Mouse (Mus musculus) macrophage (primary cell): Measurements from ENCODE around the gene Suclg2. TPM values are rescaled to one million over a fixed set of nuclear protein-coding genes. Genes with fewer than 3 reads are reported as not detected.

Experiments
- H3K27ac ChIP-seq: fragments of 350-480 bp; formaldehyde crosslinking; 2 replicates; pipeline ENCODE4 v1.9.0; 2021
- H3K36me3 ChIP-seq: fragments of 350-480 bp; formaldehyde crosslinking; 2 replicates; pipeline ENCODE4 v1.9.0; 2021; ENCODE audit errors: inconsistent target
- H3K4me3 ChIP-seq: fragments of 350-480 bp; formaldehyde crosslinking; 2 replicates; pipeline ENCODE4 v1.9.0; 2021; ENCODE audit errors: inconsistent target
- H3K79me2 ChIP-seq: fragments of 350-480 bp; formaldehyde crosslinking; 2 replicates; pipeline ENCODE4 v1.9.0; 2021; ENCODE audit errors: inconsistent target
- WGBS: methylation state at CpG from one replicate; pipeline ENCODE4 v1.1.7; 2026; ENCODE audit warnings: inconsistent platforms; ENCODE audit not compliant: missing documents; 5-methylcytosine and 5-hydroxymethylcytosine counted together
- polyA plus RNA-seq: library from polyadenylated mRNA; stranded (reverse); fragments of 250-400 nt; gene quantifications from 3 replicates; pipeline ENCODE4 v1.2.4, GENCODE M21; 2018; ENCODE audit warnings: inconsistent platforms

Suclg2 gene
- polyA plus RNA-seq, 1 experiment from 2014 or later = 20.0 TPM

GRCm38 (mm10) chr6:95711671-95712070, 6.9 kb downstream of the Suclg2 start:
- H3K36me3 ChIP-seq = no peaks in the 10 kb centered on the region
- 92% methylated on average over 3 of the region's 3 CpGs for WGBS

DNA sequence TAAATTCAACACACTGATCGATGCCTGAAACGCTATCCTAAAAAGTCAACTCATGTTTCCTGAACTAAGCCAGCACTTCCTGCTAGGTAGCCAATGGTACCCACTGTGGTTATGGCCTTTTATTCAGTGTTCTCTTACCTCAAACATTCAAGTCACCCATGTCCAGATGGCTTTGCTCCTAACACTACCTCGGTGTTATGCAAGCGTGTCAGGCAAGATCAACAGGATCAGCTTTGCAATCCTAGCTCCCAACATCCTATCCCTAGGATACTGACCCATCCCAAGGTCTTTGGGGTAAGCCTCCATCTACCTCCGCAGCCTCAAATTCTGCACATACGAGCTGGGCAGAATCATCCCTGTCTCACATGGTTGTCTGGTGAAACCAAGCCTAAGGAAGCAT, 7.7 kb downstream of the Suclg2 start:
- Histone ChIP-seq H3K27ac (no peak overlapping the region), H3K36me3 (no peaks in the 10 kb centered on the region), H3K4me3 (no peak overlapping the region), H3K79me2 (no peaks in the 10 kb centered on the region)
- 79% methylated on average over 6 of the region's 6 CpGs for WGBS

More at GRCm38 (mm10) chr6:95711671-95712070, 6.9 kb downstream of the Suclg2 start:
- H3K79me2 ChIP-seq = no peaks in the 10 kb centered on the region
- no peak overlapping the region for H3K27ac ChIP-seq
- H3K4me3 ChIP-seq = no peak overlapping the region

DNA sequence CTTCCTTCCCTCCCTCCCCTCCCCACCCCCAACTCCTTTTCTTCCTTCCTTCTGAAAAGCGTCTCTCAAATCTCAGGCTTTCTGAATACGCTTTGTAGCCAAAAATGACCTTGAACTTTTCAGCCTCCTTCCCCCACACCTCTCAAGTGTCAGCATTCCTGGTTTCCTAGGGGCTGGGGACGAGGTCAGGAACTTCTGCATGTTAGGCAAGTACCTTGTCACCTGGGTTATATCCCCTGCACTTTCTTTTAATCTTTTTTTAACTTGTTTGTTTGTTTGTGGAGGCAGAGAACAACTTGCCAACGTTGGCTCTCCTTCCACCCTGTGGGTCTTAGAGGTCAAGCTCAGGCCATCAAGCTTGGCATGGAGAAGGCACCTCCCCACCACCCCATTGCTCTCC, 9.1 kb downstream of the Suclg2 start:
- Histone ChIP-seq H3K27ac (no peak overlapping the region), H3K79me2 (no peaks in the 10 kb centered on the region), H3K36me3 (no peaks in the 10 kb centered on the region), H3K4me3 (no peak overlapping the region)
- 93% methylated on average over 4 of the region's 4 CpGs for WGBS

DNA sequence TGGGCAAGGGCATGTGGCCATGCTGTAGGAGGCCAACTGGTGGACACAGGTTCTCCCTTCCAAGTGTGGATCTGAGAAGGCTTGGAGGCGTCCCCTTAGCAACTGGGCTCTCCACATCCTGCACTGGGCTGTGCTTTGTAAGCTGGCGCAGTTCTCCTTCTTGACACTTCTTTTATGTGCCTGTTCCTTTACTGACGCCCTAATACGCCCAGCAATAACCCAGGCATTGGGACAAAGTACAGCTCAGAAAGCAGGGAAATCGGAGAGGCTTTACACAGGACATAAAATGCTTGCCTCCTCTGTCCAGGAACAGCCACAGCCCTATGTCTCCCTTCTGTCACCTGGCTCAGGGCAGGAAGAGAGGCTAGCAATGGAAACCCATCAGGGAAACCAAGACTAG, 9.5 kb downstream of the Suclg2 start:
- no peak overlapping the region for H3K4me3 ChIP-seq
- H3K79me2 ChIP-seq = no peaks in the 10 kb centered on the region
- 94% methylated on average over 5 of the region's 5 CpGs for WGBS
- H3K27ac ChIP-seq = no peak overlapping the region
- H3K36me3 ChIP-seq = no peaks in the 10 kb centered on the region

GRCm38 (mm10) chr6:95704626-95705025, 14.0 kb downstream of the Suclg2 start:
- H3K36me3 ChIP-seq = no peaks in the 10 kb centered on the region
- no peak overlapping the region for H3K4me3 ChIP-seq
- H3K79me2 ChIP-seq = no peaks in the 10 kb centered on the region
- H3K27ac ChIP-seq = no peak overlapping the region
- 72% methylated on average over 4 of the region's 4 CpGs for WGBS

GRCm38 (mm10) chr6:95702200-95702599, 16.4 kb downstream of the Suclg2 start:
- Histone ChIP-seq H3K79me2 (no peaks in the 10 kb centered on the region), H3K27ac (no peak overlapping the region), H3K36me3 (no peaks in the 10 kb centered on the region), H3K4me3 (no peak overlapping the region)
- WGBS = 92% methylated on average over 9 of the region's 9 CpGs

DNA sequence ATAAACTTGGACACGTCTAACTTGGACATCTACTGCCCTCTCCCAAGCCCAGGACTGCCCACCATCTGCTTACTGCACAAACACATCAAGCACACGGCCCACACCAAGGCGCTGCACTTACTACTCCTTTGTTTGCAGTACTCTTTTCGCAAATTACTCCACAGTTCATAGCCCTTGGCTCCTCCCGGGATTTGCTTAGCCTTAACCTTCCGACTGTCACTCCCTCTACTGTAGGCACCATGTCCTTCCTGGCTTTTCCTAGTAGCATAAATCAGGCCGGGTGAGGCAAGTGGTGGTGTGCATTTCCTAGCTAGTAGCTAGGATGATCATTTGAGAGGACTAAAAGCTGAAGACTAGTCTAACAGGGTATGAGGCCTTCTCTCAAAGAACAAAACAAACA, 16.8 kb downstream of the Suclg2 start:
- Histone ChIP-seq H3K79me2 (no peaks in the 10 kb centered on the region), H3K36me3 (no peaks in the 10 kb centered on the region), H3K4me3 (no peak overlapping the region), H3K27ac (no peak overlapping the region)
- WGBS = 89% methylated on average over 7 of the region's 7 CpGs

DNA sequence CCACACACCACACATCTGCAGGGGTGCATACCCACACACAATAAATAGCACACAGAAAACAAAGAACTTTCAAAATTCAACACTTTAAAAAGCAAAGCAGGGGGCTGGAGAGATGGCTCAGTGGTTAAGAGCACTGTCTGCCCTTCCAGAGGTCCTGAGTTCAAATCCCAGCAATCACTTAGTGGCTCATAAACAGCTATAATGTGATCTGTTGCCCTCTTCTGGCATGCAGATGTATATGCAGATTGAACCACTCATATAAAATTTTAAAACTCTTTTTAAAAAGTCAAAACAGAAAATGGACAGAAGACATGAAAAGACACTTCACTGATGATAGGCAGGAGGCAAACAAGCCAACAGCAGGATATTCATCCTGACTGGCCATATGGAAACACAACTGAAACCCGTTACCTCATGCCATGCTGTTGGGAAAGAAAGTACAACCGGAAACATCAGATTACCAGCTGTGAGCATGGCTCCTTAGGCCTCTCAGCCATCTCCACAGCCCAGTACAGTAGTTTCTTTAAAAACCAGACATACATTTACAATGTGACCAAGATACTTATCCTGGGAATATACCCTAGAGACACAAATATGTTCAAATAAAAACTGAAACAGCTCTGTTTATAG, 17.5 kb downstream of the Suclg2 start:
- Histone ChIP-seq H3K27ac (no peak overlapping the region), H3K36me3 (no peaks in the 10 kb centered on the region), H3K79me2 (no peaks in the 10 kb centered on the region), H3K4me3 (no peak overlapping the region)
- WGBS = 96% methylated on average over 2 of the region's 2 CpGs

DNA sequence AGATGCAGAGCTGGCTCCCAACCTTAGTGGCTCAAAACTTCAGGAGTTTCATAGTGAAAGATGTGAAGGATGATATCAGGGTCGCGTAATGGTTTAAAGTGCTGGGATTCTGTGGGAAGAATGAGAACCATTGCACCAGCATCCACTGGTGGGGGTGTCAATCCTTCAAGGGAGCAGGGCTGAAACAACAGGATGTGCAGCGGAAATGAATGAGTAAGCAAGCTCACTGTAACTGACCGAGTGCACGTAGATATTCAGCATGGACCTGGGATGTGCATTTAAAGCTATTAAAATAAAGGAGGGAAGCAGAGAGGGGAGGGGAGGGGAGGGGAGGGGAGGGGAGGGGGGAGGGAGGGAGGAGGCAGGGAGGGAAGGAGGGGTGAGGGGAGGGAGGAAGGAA, 18.4 kb downstream of the Suclg2 start:
- Histone ChIP-seq H3K27ac (no peak overlapping the region), H3K36me3 (no peaks in the 10 kb centered on the region), H3K4me3 (no peak overlapping the region), H3K79me2 (no peaks in the 10 kb centered on the region)
- WGBS = 87% methylated on average over 3 of the region's 5 CpGs

DNA sequence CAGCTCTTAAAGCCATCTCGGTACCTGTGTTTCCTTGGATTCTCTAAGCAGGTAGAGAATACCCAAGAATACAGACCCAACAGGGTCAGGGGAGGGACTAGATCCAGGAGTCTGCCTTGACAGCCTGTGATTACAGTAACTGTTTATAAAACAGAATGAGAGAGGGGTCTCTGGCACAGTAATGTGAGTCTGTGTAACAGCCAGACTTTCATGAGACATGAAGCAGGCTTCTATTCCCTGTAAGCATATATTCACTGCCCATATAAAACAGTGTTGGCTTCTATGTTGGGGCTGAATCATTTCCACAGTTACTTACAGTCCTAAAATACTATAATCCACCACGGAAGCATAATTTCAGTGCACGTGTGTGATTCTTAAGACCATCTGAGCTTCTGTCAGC, 19.3 kb downstream of the Suclg2 start:
- H3K4me3 ChIP-seq = no peak overlapping the region
- H3K79me2 ChIP-seq = no peaks in the 10 kb centered on the region
- H3K27ac ChIP-seq = no peak overlapping the region
- no peaks in the 10 kb centered on the region for H3K36me3 ChIP-seq
- 80% methylated on average over 3 of the region's 3 CpGs for WGBS

DNA sequence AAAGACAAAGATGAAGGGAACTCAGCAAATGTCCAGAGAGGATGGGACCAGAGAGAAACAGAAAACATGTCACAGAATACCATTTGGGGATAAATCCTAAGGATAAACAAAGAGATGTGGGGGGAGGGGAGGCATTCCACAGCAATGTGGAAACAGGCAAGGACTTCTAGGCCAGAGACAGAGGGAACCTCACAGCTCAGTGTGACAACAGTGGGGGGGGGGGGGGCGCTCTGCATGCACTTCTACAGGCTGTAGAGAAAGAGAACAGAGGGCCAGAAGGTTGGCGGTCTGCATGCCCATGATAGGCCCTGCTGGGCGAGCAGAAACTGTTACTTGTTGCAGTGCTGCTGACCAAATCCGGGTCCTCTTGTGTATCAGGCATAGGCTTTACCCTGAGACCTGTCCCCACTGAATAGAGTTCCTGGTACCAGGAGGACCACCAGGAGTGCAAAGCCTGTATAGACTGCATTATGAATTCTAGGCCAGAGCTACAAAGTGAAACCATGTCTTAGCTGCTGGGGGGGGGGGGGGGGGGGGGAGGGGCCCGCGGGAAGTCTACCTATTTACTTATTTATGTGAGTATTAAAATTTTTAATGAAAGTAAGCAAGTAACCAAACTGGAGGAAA, 20.0 kb downstream of the Suclg2 start:
- no peak overlapping the region for H3K27ac ChIP-seq
- WGBS = 97% methylated on average over 4 of the region's 6 CpGs
- no peak overlapping the region for H3K4me3 ChIP-seq
- H3K36me3 ChIP-seq = no peaks in the 10 kb centered on the region
- no peaks in the 10 kb centered on the region for H3K79me2 ChIP-seq

- Histone ChIP-seq H3K27ac (no peak overlapping the region), H3K79me2 (no peaks in the 10 kb centered on the region), H3K4me3 (no peak overlapping the region), H3K36me3 (no peaks in the 10 kb centered on the region)
- 94% methylated on average over 4 of the region's 4 CpGs for WGBS
Measured at GRCm38 (mm10) chr6:95694910-95695309, 23.7 kb downstream of the Suclg2 start.

GRCm38 (mm10) chr6:95685242-95685641, 33.4 kb downstream of the Suclg2 start:
- Histone ChIP-seq H3K79me2 (no peaks in the 10 kb centered on the region), H3K36me3 (no peaks in the 10 kb centered on the region), H3K27ac (no peak overlapping the region), H3K4me3 (no peak overlapping the region)
- WGBS = 95% methylated on average over 4 of the region's 4 CpGs

DNA sequence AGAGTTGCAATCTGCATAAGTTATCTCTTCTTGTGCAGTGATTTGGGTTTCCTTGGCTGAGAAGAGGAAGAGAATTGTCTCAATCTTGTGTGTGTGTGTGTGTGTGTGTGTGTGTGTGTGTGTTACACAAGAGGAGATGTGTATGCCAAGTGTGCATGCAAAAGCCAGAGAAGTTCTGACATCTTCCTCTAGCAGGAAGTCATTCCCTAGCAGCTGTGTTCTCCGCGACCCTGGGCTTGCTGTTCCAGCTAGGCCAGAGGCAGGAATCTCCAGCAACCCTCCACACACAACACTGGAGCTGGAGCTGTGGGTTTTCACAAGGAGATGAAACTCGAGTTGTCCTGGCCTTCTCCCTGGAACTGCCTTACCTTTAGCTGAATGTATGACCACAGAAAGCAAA, 38.9 kb downstream of the Suclg2 start:
- Histone ChIP-seq H3K36me3 (no peaks in the 10 kb centered on the region), H3K4me3 (no peak overlapping the region), H3K27ac (no peak overlapping the region), H3K79me2 (no peaks in the 10 kb centered on the region)
- WGBS = 83% methylated on average over 3 of the region's 3 CpGs

GRCm38 (mm10) chr6:95679261-95679660, 39.3 kb downstream of the Suclg2 start:
- 94% methylated on average over 3 of the region's 3 CpGs for WGBS
- H3K79me2 ChIP-seq = no peaks in the 10 kb centered on the region

GRCm38 (mm10) chr6:95676951-95677350, 41.6 kb downstream of the Suclg2 start:
- 97% methylated on average over 2 of the region's 2 CpGs for WGBS

More at GRCm38 (mm10) chr6:95679261-95679660, 39.3 kb downstream of the Suclg2 start:
- H3K36me3 ChIP-seq = no peaks in the 10 kb centered on the region
- H3K27ac ChIP-seq = no peak overlapping the region
- no peak overlapping the region for H3K4me3 ChIP-seq

More at GRCm38 (mm10) chr6:95676951-95677350, 41.6 kb downstream of the Suclg2 start:
- Histone ChIP-seq H3K79me2 (no peaks in the 10 kb centered on the region), H3K36me3 (no peaks in the 10 kb centered on the region), H3K27ac (no peak overlapping the region), H3K4me3 (no peak overlapping the region)
